Mouse (Mus musculus) limb, embryonic 11.5 days (tissue): Measurements from ENCODE around the gene Tmsb10. TPM values are rescaled to one million over a fixed set of nuclear protein-coding genes. Genes with fewer than 3 reads are reported as not detected.

Source experiments
- ATAC-seq: fragments of 200-750 bp; cut with Nextera tagmentation; 2 replicates; pipeline ENCODE4 v1.8.0; 2017; ENCODE audit warnings: low read depth; ENCODE audit not compliant: insufficient number of reproducible peaks, low FRiP score, low TSS enrichment
- DNase-seq: peaks from one replicate; pipeline ENCODE4 v3.0.0-alpha.2; 2015; ENCODE audit warnings: low spot score
- H3K27ac ChIP-seq: fragments of 300-500 bp; sonication (generic); replicated peaks from 2 replicates; pipeline ENCODE4 v1.5.1; 2014; ENCODE audit warnings: low read depth, mild to moderate bottlenecking, low read length
- H3K27me3 ChIP-seq: fragments of 300-500 bp; sonication (generic); 2 replicates; pipeline ENCODE4 v1.6.1; 2014; ENCODE audit warnings: mild to moderate bottlenecking, low read length, mixed read lengths; ENCODE audit not compliant: control insufficient read depth, insufficient read depth
- H3K36me3 ChIP-seq: fragments of 300-500 bp; sonication (generic); 2 replicates; pipeline ENCODE4 v1.6.1; 2014; ENCODE audit warnings: mild to moderate bottlenecking, low read length, moderate library complexity, mixed read lengths; ENCODE audit not compliant: control insufficient read depth, insufficient read depth
- H3K4me1 ChIP-seq: fragments of 300-500 bp; sonication (generic); 2 replicates; pipeline ENCODE4 v1.6.1; 2014; ENCODE audit warnings: low read length, mixed read lengths; ENCODE audit not compliant: control insufficient read depth, insufficient read depth
- H3K4me2 ChIP-seq: fragments of 300-500 bp; sonication (generic); 2 replicates; pipeline ENCODE4 v1.6.1; 2014; ENCODE audit warnings: low read depth, mild to moderate bottlenecking, moderate library complexity; ENCODE audit not compliant: severe bottlenecking
- H3K4me3 ChIP-seq: fragments of 300-500 bp; sonication (generic); 2 replicates; pipeline ENCODE4 v1.5.1; 2014; ENCODE audit warnings: low read depth, low read length
- H3K9ac ChIP-seq: fragments of 300-500 bp; sonication (generic); 2 replicates; pipeline ENCODE4 v1.6.1; 2014; ENCODE audit warnings: mild to moderate bottlenecking, low read length
- H3K9me3 ChIP-seq: fragments of 300-500 bp; sonication (generic); 2 replicates; pipeline ENCODE4 v1.6.1; 2016; ENCODE audit warnings: low read length; ENCODE audit not compliant: control insufficient read depth
- WGBS: fragments of 180-500 bp; shearing (Covaris S2); extraction: QIAGEN DNeasy Blood & Tissue Kit; methylation state at CpG from one replicate; pipeline ENCODE4 v1.1.7; 2014; 5-methylcytosine and 5-hydroxymethylcytosine counted together
- polyA plus RNA-seq: library from polyadenylated mRNA; unstranded; fragments of >200 nt; fragmentation: Nextera tagmentation; extraction: Ambion mirVana; gene quantifications from 2 replicates; pipeline ENCODE4 v1.2.1, GENCODE M21; 2014

Tmsb10 gene
- polyA plus RNA-seq, 1 experiment from 2014 or later, result 3,578 TPM

DNA sequence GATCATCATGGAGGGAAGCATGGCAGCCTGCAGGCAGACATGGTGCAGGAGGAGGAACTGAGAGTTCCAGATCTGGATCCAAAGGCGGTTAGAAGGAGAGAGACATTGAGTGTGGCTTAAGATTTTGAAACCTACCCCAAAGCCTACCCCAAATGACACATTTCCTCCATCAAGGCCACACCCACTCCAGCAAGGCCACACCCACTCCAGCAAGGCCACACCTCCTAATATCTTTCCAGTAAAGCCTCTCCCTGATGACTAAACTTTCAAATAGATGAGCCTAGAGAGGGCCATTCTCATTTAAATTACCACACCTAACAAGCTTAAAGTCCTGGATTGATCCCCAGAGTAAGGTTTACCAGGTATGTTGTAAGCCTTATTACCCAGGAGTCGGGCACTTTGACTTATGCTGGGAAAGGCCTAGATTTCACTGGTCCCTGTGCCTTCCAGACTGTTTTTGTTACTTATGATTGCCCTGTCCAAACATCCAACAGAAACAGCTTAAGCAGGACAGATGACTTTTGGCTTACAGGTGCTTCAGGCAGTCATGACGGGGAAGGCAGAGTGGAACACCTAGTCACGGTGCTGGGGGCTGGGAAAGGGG is 28.7 kb downstream of the Tmsb10 start:
- H3K4me1 ChIP-seq, result no peaks in the 10 kb centered on the region
- H3K9me3 ChIP-seq, result no peaks in the 10 kb centered on the region
- no peaks in the 10 kb centered on the region for H3K27me3 ChIP-seq
- H3K9ac ChIP-seq, result no peak overlapping the region
- no peak overlapping the region for H3K4me3 ChIP-seq
- DNase-seq (no peak), ATAC-seq (no peak)
- H3K27ac ChIP-seq, result no peak overlapping the region
- no peak overlapping the region for H3K4me2 ChIP-seq
- no peaks in the 10 kb centered on the region for H3K36me3 ChIP-seq
- WGBS, result 84% methylated on average over 4 of the region's 4 CpGs

DNA sequence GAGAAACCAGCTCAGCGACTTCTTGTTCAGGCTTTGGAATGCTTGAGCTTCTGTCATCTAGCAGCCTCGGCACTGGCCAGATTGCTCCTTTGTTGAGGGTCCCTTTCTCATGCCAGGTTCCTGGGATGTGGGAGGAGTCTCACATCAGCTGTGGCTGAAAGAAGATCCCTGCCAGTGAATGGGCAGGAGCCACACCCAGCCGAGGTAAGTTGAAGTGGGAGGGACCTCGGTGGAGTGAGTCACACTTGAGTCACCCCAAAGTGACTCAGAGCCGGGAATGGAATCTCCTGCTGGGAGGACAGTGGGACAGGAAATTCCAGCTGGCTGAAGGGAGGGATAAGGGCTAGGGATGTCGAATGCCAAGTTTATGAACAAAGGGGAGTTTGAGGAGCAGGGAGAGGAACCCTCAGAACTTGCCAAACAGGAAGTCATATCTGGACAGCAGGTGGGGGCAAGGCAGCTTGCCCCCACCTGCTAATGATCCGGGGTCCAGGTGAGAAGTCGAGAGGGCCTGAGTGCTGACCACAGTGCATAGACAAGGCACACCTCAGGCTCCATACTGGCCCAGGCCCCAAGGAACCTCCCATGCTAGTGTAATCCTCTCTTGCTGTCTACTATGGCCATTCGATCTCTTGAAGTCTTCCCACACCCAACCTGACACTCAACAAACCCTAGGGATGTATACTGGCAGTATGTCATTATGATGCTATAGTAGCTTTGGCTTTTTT is 31.6 kb downstream of the Tmsb10 start:
- ATAC-seq, result no peak

DNA sequence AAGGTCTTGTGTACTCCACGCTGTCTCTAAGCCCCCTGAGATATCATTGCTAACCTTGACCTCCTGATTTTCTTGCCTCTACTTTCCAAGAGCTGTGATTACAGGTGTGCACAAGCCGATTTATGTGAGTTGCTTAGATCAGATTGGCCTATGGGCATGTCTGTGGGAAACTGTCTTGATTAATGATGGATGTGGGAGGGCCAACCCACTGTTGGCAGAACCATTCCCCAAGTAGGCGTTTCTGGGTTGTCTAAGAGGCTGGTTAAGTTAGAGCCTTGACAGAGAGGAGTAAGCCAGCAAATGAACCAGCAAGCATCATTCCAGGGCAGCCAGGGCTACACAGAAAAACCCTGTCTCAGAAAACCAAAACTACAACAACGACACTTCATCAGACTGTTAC is 32.5 kb downstream of the Tmsb10 start:
- WGBS, result 81% methylated on average over 4 of the region's 4 CpGs
- no peak for DNase-seq
- H3K36me3 ChIP-seq, result no peaks in the 10 kb centered on the region
- no peak overlapping the region for H3K4me3 ChIP-seq
- no peak overlapping the region for H3K27ac ChIP-seq
- H3K27me3 ChIP-seq, result no peaks in the 10 kb centered on the region
- H3K9me3 ChIP-seq, result no peaks in the 10 kb centered on the region
- no peak overlapping the region for H3K4me2 ChIP-seq
- no peaks in the 10 kb centered on the region for H3K4me1 ChIP-seq
- ATAC-seq, result no peak
- H3K9ac ChIP-seq, result no peak overlapping the region

More for the DNA sequence above, 31.6 kb downstream of the Tmsb10 start:
- WGBS, result 13% methylated on average over 9 of the region's 9 CpGs
- H3K36me3 ChIP-seq, result no peaks in the 10 kb centered on the region
- DNase-seq, result peak; percentile 33
- no peaks in the 10 kb centered on the region for H3K27me3 ChIP-seq
- H3K9me3 ChIP-seq, result no peaks in the 10 kb centered on the region
- H3K4me1 ChIP-seq, result no peaks in the 10 kb centered on the region
- H3K9ac ChIP-seq, result no peak overlapping the region
- H3K27ac ChIP-seq, result no peak overlapping the region
- no peak overlapping the region for H3K4me2 ChIP-seq
- H3K4me3 ChIP-seq, result no peak overlapping the region

DNA sequence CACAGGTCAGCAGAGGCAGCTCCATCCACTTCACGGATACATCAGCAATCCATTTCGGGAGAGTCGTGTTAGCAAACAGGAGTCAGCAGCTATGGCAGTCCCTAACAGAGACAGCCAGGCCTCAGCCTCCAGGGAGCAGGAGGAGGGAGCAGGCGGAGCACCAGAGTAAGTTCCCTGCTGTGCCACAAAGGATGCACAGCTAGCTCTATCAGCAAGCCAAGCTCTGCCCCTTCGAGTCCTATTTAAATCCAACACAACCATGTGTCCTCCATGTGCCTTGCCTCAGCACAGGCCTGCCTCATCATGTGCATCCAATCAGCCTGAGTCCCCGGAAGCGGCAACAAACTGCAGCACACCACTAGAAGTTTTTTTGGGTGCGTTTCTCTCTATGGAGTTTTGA is 35.2 kb downstream of the Tmsb10 start:
- Histone ChIP-seq H3K36me3 (no peaks in the 10 kb centered on the region), H3K27me3 (no peaks in the 10 kb centered on the region), H3K4me1 (no peaks in the 10 kb centered on the region), H3K4me2 (no peak overlapping the region), H3K27ac (no peak overlapping the region), H3K9me3 (no peaks in the 10 kb centered on the region), H3K9ac (no peak overlapping the region), H3K4me3 (no peak overlapping the region)
- no peak for ATAC-seq
- WGBS, result 86% methylated on average over 8 of the region's 8 CpGs
- DNase-seq, result no peak

DNA sequence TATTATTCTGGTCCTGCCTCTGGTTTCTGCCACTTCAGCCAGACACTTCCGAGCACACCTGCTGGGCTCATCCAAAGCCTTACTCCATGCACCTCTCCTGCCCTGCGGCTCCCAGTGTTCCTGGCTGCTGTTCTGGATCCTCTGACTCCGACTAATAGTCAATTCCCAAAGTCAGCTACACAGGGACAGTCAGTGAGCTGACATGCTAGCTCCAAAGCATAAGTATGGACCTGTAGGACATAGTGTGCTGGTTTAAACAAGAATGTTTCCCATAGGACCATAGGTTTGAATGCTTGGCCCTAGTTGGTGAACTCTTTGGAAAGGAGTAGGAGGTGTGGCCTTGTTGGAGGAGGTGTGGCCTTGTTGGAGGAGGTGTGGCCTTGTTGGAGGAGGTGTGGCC is 37.5 kb downstream of the Tmsb10 start:
- 87% methylated on average over 3 of the region's 3 CpGs for WGBS
- no peaks in the 10 kb centered on the region for H3K9me3 ChIP-seq
- no peak for ATAC-seq

DNA sequence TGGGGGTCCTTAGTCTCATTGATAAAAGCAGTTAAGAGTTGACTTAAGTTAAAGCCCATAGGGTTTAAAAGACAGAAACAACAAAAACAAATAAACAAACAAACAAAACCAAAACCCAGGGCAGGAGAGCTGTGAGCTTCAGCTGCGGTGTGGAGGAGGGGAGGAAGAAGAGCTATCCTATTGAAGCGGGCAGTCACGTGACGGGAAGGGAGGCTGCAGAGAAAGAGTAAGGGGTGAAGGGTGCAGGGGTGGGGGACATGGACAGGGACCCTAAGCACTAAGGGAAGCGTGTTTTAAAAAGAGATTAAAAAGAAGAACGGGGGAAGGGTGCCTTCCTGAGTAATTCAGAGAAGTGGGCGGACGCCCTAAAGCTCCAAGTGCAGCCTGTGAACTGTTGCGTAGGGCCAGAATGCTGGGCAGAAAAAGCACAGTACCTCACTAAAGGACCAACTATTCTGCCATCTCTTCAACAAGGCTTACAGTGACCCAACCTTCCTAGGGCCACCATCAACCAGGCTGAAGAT is 40.0 kb downstream of the Tmsb10 start:
- no peaks in the 10 kb centered on the region for H3K27me3 ChIP-seq
- H3K4me3 ChIP-seq, result no peak overlapping the region
- H3K27ac ChIP-seq, result no peak overlapping the region
- no peaks in the 10 kb centered on the region for H3K36me3 ChIP-seq
- no peak for ATAC-seq
- no peak overlapping the region for H3K9ac ChIP-seq
- H3K4me2 ChIP-seq, result no peak overlapping the region
- H3K9me3 ChIP-seq, result no peaks in the 10 kb centered on the region
- 71% methylated on average over 9 of the region's 9 CpGs for WGBS
- DNase-seq, result no peak
- no peaks in the 10 kb centered on the region for H3K4me1 ChIP-seq

More for the DNA sequence above, 37.5 kb downstream of the Tmsb10 start:
- Histone ChIP-seq H3K4me1 (no peaks in the 10 kb centered on the region), H3K36me3 (no peaks in the 10 kb centered on the region), H3K9ac (no peak overlapping the region), H3K4me3 (no peak overlapping the region), H3K4me2 (no peak overlapping the region), H3K27me3 (no peaks in the 10 kb centered on the region), H3K27ac (no peak overlapping the region)
- no peak for DNase-seq

DNA sequence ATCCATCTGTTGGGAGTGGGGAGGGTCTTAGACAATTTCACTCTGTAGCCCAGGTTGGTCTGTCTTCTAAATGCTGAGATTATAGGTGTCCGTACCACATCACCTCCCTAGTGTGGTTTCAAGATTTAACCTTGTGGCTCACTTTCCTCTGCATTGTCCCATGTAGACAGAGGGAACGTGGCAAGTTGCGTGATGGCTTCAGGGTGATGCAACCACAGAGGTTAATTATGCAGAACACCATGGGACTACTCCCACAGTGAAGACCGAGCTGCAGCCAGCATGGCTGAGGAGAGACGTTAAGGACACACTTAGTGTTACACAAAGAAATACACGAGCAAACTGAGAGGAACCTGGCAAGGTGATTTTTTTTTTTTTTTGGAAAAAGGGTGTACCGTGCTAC is 42.2 kb downstream of the Tmsb10 start:
- H3K4me3 ChIP-seq, result no peak overlapping the region
- no peaks in the 10 kb centered on the region for H3K36me3 ChIP-seq
- no peak overlapping the region for H3K9ac ChIP-seq
- DNase-seq, result no peak
- no peak overlapping the region for H3K27ac ChIP-seq
- no peak overlapping the region for H3K4me2 ChIP-seq
- no peaks in the 10 kb centered on the region for H3K4me1 ChIP-seq
- H3K27me3 ChIP-seq, result no peaks in the 10 kb centered on the region
- no peak for ATAC-seq
- 85% methylated on average over 7 of the region's 7 CpGs for WGBS
- no peaks in the 10 kb centered on the region for H3K9me3 ChIP-seq

DNA sequence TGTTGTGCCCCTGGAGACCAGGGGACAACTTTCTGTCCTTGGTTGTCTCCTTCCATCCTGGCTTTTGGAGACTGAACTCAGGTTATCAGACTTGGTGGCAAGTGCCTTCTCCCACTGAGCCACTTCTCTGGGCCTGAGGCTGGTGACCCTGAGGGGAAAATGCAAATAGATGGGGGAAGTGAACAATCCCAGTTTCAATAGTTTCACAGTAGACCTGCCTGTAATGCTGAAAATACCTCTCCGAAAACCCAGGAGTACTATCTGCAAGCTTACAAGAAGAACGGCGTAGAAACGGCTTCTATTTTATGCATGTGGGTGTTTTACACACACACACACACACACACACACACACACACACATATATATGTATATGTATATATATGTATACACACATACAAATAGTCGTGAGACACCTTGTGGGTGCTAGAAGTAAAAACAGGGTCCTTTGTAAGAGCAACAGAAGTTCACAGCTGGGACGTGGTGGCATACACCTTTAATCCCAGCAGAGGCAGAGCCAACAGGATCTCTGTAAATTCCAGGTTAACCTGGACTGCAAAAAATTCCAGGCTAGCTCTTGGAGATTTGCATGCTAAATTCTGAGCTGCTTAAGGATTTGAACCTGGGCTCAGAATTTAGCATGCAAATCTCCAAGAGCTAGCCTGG is 44.3 kb downstream of the Tmsb10 start:
- 85% methylated on average over 6 of the region's 6 CpGs for WGBS
- Histone ChIP-seq H3K27me3 (no peaks in the 10 kb centered on the region), H3K4me2 (no peak overlapping the region), H3K4me1 (no peaks in the 10 kb centered on the region), H3K9ac (no peak overlapping the region), H3K36me3 (no peaks in the 10 kb centered on the region), H3K27ac (no peak overlapping the region), H3K4me3 (no peak overlapping the region), H3K9me3 (no peaks in the 10 kb centered on the region)
- DNase-seq, result no peak
- no peak for ATAC-seq
